Mouse (Mus musculus): ENCODE measurements around the gene Slc16a4.

DNA sequence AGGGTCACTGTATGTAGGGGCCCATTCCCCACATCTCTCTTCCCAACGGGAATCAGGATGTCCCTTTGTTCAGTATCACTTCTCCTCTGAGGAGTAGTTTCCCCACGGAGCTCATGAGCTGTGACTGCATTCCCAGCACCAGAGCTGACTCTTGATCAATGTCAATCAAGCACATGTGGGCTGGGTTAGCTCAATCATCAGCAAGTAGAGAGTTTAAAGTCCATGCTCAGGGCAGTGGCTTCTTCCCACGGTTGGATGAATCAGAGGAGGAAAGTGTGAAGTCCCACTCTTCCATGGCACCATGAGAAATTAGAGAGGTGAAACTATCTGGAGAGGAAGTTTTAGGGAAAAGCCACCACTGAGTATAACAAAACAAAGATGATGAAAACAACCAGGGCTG is 42.0 kb upstream of the Slc16a4 start:
- TF ChIP-seq CTCF (IDR thresholded peaks at IDR 0.05; ENCODE audit: extremely low read depth, insufficient read depth, insufficient read length, insufficient replicate concordance) (no peak), POLR2A (IDR thresholded peaks at IDR 0.05; ENCODE audit: low read depth, low read length) (no peak)
